Mouse (Mus musculus): ENCODE data around the gene Tomm40. TPM values are rescaled to one million over a fixed set of nuclear protein-coding genes. Genes with fewer than 3 reads are reported as not detected.

Tomm40 gene
- total and polyA plus RNA-seq, 2 experiments from 2014 or later, result 164 to 172 TPM

DNA sequence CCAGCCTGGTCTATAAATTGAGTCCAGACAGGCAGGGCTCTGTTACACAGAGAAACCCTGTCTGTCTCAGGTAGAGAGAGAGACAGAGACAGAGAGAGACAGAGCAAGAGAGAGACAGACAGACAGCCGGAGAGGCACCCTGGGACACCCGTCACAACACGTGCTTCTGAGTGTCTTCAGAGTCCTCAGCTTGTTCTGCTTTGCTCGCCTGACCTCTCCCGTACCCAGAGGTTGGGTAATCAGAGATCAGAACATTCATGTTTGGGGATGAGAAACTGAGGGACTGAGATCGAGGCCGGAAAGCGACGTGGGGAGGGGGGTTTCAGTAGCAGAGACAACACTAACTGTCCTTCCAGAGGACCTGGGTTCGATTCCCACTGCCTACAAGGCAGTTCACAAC, 39.4 kb downstream of the Tomm40 start:
- DNase-seq (ENCODE audit: low spot score) (no peak), ATAC-seq (ENCODE audit: insufficient read depth, low read depth) (no peak)
- Histone ChIP-seq H3K4me2 (ENCODE audit: low read depth, low read length) (no peak overlapping the region), H3K9me3 (replicated peaks; ENCODE audit: control insufficient read depth, low read length) (no peaks in the 10 kb centered on the region), H3K36me3 (replicated peaks; ENCODE audit: control insufficient read depth, insufficient read depth, low read length) (no peaks in the 10 kb centered on the region), H3K4me3 (ENCODE audit: low read depth, low read length) (no peak overlapping the region), H3K9ac (replicated peaks; ENCODE audit: low read depth, low read length) (no peak overlapping the region), H3K27ac (ENCODE audit: low read depth) (no peak overlapping the region), H3K4me1 (ENCODE audit: control insufficient read depth, insufficient read depth) (no peaks in the 10 kb centered on the region), H3K27me3 (ENCODE audit: control insufficient read depth, insufficient read depth, low read length) (no peaks in the 10 kb centered on the region)
- 81% methylated on average over 10 of the region's 10 CpGs for WGBS
- no peak for TF ChIP-seq CTCF (IDR thresholded peaks at IDR 0.05; ENCODE audit: low read depth)
- TF ChIP-seq EP300 (IDR thresholded peaks at IDR 0.05; ENCODE audit: low read depth), result no peak

DNA sequence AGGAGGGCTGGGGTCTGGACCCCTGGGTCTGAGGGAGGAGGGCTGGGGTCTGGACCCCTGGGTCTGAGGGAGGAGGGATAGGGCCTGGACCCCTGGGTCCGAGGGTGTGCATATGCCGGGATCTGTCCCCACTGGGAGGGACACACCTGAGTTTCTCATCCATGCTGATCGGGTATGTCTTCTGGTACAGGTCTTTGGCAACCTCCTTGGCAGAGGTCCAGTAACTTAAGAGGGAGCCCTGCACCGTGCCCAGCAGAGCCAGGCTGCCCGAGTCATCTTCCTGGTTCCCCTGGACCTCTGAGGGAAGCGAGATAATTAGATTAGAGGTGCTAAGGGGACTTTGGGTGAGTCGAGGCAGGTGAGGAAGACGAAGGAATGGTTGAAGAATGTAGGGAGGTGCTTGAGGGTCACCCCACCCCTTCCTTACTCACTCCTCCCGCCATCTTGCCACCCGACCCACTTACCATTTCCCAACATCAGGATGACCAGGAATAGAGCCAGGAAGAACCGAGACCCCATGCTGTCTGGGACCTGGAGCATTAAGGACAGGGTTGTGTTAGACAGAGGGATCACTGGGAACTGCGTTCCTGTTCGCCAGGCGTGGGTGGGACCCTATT, 42.0 kb downstream of the Tomm40 start:
- Histone ChIP-seq H3K4me2 (ENCODE audit: low read depth, low read length) (no peak overlapping the region), H3K9me3 (replicated peaks; ENCODE audit: control insufficient read depth, low read length) (no peaks in the 10 kb centered on the region), H3K27ac (ENCODE audit: low read depth) (no peak overlapping the region), H3K9ac (replicated peaks; ENCODE audit: low read depth, low read length) (no peak overlapping the region), H3K36me3 (replicated peaks; ENCODE audit: control insufficient read depth, insufficient read depth, low read length) (no peaks in the 10 kb centered on the region), H3K27me3 (ENCODE audit: control insufficient read depth, insufficient read depth, low read length) (no peaks in the 10 kb centered on the region), H3K4me1 (ENCODE audit: control insufficient read depth, insufficient read depth) (peaks cover 5% of the 10 kb centered on the region; the same call in 1 of the 2 replicates), H3K4me3 (ENCODE audit: low read depth, low read length) (no peak overlapping the region)
- ATAC-seq (ENCODE audit: insufficient read depth, low read depth) (no peak), DNase-seq (ENCODE audit: low spot score) (no peak)
- TF ChIP-seq CTCF (IDR thresholded peaks at IDR 0.05; ENCODE audit: low read depth) (no peak), EP300 (IDR thresholded peaks at IDR 0.05; ENCODE audit: low read depth) (no peak)
- 52% methylated on average over 14 of the region's 14 CpGs for WGBS

DNA sequence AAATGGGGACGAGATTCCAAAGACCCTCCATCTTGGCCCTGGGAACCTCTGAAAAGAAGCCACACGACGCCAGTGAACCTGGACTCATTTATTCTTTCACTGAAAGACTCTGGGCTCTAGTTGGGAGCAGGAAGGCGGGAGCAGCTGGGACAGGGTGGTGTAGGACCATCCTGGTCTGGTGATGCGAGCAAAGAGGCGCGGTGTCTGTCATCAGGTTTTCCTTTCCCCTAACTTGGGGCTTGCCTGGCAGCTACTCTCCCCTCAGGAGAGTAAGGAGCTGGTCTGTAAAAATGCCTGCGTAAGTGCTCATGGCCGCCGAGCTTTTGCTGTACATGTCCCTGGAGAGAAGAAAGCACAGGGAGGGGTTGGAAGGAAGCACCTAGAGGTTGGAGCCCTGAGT, 43.7 kb downstream of the Tomm40 start:
- ATAC-seq (ENCODE audit: insufficient read depth, low read depth), result no peak
- TF ChIP-seq EP300 (IDR thresholded peaks at IDR 0.05; ENCODE audit: low read depth) (no peak), CTCF (IDR thresholded peaks at IDR 0.05; ENCODE audit: low read depth) (no peak)
- H3K4me3 ChIP-seq (ENCODE audit: low read depth, low read length), result no peak overlapping the region
- H3K9ac ChIP-seq (replicated peaks; ENCODE audit: low read depth, low read length), result no peak overlapping the region
- H3K4me1 ChIP-seq (ENCODE audit: control insufficient read depth, insufficient read depth), result peaks cover 5% of the 10 kb centered on the region; the same call in 1 of the 2 replicates
- no peak overlapping the region for H3K27ac ChIP-seq (ENCODE audit: low read depth)
- no peak overlapping the region for H3K4me2 ChIP-seq (ENCODE audit: low read depth, low read length)
- no peaks in the 10 kb centered on the region for H3K27me3 ChIP-seq (ENCODE audit: control insufficient read depth, insufficient read depth, low read length)
- no peaks in the 10 kb centered on the region for H3K9me3 ChIP-seq (replicated peaks; ENCODE audit: control insufficient read depth, low read length)
- WGBS, result 62% methylated on average over 10 of the region's 10 CpGs
- no peak for DNase-seq (ENCODE audit: low spot score)
- H3K36me3 ChIP-seq (replicated peaks; ENCODE audit: control insufficient read depth, insufficient read depth, low read length), result no peaks in the 10 kb centered on the region

DNA sequence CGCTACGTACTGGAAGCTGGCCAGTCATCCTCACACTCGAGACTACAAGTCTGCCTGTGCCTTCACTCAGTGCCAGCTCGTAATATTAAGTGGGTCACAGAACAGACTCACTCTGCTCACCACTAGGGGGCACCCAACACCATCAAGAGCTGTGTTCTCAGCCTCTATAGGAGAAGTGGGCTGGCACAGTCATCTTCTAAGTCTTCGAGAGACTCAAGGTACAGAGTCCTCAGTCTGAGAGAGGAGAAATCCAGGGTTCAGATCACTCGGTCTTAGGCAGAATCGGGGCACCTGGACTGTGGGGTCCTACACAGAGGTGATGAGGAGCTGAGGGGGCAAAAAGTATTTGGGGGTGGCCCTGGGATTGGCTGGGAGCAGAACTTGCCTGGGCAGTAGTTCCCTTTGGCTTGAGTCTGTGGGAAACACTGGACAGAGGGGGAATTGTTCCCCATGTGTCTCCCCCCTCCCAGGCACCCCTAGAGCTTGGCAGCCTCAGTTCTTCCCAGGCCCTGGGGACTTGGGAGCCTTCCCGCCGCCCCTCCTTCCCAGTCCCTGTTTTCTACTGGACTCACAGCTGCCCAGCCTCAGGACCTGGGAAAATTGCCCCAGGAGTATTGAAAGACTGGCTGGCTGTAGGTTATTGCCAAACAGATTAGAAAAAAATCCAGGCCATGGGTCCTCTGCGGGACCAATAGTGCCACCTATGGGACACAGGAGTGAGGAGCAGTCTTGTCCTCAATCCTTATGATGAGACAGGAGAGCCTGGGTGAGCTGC, 46.1 kb downstream of the Tomm40 start:
- H3K4me3 ChIP-seq (ENCODE audit: low read depth, low read length), result no peak overlapping the region

DNA sequence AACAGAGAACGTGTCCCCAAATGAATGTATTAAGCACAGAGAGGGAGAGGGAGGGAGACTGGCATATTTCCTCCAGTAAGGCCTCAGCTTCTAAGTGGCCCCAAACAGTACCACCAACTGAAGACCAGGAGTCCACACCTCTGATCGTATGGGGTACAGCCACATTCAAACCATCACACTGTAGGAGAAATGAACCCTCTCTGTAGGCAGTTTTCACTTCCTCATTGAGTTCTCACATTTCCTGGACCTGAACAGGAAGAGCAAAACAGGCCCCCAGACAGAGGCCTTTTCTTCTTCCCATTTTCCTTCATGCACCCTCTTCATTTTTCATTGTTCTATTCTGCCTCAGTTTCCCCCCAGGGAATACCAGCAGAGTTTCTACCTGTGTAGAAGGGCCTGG, 47.8 kb downstream of the Tomm40 start:
- H3K9ac ChIP-seq (replicated peaks; ENCODE audit: low read depth, low read length), result no peak overlapping the region
- H3K27ac ChIP-seq (ENCODE audit: low read depth), result no peak overlapping the region
- no peaks in the 10 kb centered on the region for H3K36me3 ChIP-seq (replicated peaks; ENCODE audit: control insufficient read depth, insufficient read depth, low read length)
- H3K27me3 ChIP-seq (ENCODE audit: control insufficient read depth, insufficient read depth, low read length), result no peaks in the 10 kb centered on the region
- H3K9me3 ChIP-seq (replicated peaks; ENCODE audit: control insufficient read depth, low read length), result no peaks in the 10 kb centered on the region
- H3K4me2 ChIP-seq (ENCODE audit: low read depth, low read length), result no peak overlapping the region
- 64% methylated on average over 2 of the region's 2 CpGs for WGBS
- no peak for ATAC-seq (ENCODE audit: insufficient read depth, low read depth)
- H3K4me1 ChIP-seq (ENCODE audit: control insufficient read depth, insufficient read depth), result peaks cover 18% of the 10 kb centered on the region
- no peak for DNase-seq (ENCODE audit: low spot score)
- no peak overlapping the region for H3K4me3 ChIP-seq (ENCODE audit: low read depth, low read length)
- no peak for TF ChIP-seq CTCF (IDR thresholded peaks at IDR 0.05; ENCODE audit: low read depth)
- TF ChIP-seq EP300 (IDR thresholded peaks at IDR 0.05; ENCODE audit: low read depth), result no peak

More for the DNA sequence above, 46.1 kb downstream of the Tomm40 start:
- peaks cover 10% of the 10 kb centered on the region for H3K4me1 ChIP-seq (ENCODE audit: control insufficient read depth, insufficient read depth)
- no peaks in the 10 kb centered on the region for H3K36me3 ChIP-seq (replicated peaks; ENCODE audit: control insufficient read depth, insufficient read depth, low read length)
- H3K9me3 ChIP-seq (replicated peaks; ENCODE audit: control insufficient read depth, low read length), result no peaks in the 10 kb centered on the region
- ATAC-seq (ENCODE audit: insufficient read depth, low read depth) (peak; percentile 75), DNase-seq (ENCODE audit: low spot score) (peak; percentile 91)
- no peak overlapping the region for H3K9ac ChIP-seq (replicated peaks; ENCODE audit: low read depth, low read length)
- H3K27ac ChIP-seq (ENCODE audit: low read depth), result peak overlapping the region; percentile 72
- peak; percentile 98 for TF ChIP-seq CTCF (IDR thresholded peaks at IDR 0.05; ENCODE audit: low read depth)
- TF ChIP-seq EP300 (IDR thresholded peaks at IDR 0.05; ENCODE audit: low read depth), result no peak
- peak overlapping the region; percentile 27 for H3K4me2 ChIP-seq (ENCODE audit: low read depth, low read length)
- no peaks in the 10 kb centered on the region for H3K27me3 ChIP-seq (ENCODE audit: control insufficient read depth, insufficient read depth, low read length)
- WGBS, result 6% methylated on average over 10 of the region's 10 CpGs
